Mouse (Mus musculus) lung, postnatal 0 days (tissue): ENCODE data around the gene Bnip3. TPM values are rescaled to one million over a fixed set of nuclear protein-coding genes. Genes with fewer than 3 reads are reported as not detected.

Source experiments
- ATAC-seq: fragments of 200-750 bp; cut with Nextera tagmentation; 2 replicates; pipeline ENCODE4 v1.8.0; 2017; ENCODE audit warnings: moderate library complexity
- DNase-seq: peaks from one replicate; pipeline ENCODE4 v3.0.0-alpha.2; 2016; ENCODE audit warnings: low spot score
- H3K27ac ChIP-seq: fragments of 300-500 bp; sonication (generic); 2 replicates; pipeline ENCODE4 v1.5.1; 2014; ENCODE audit warnings: antibody characterized with exemption, mild to moderate bottlenecking, low read length, mixed read lengths
- H3K27me3 ChIP-seq: fragments of 300-500 bp; sonication (generic); replicated peaks from 2 replicates; pipeline ENCODE4 v1.6.1; 2014; ENCODE audit warnings: low read length, mixed read lengths; ENCODE audit not compliant: insufficient read depth
- H3K36me3 ChIP-seq: fragments of 300-500 bp; sonication (generic); 2 replicates; pipeline ENCODE4 v1.6.1; 2014; ENCODE audit warnings: low read length, mixed read lengths; ENCODE audit not compliant: insufficient read depth
- H3K4me1 ChIP-seq: fragments of 300-500 bp; sonication (generic); 2 replicates; pipeline ENCODE4 v1.6.1; 2014; ENCODE audit warnings: antibody characterized with exemption, low read depth, low read length, mixed read lengths; ENCODE audit not compliant: insufficient read depth
- H3K4me2 ChIP-seq: fragments of 300-500 bp; sonication (generic); replicated peaks from 2 replicates; pipeline ENCODE4 v1.6.1; 2014; ENCODE audit warnings: low read depth, mild to moderate bottlenecking, low read length, moderate library complexity, mixed read lengths
- H3K4me3 ChIP-seq: fragments of 300-500 bp; sonication (generic); 2 replicates; pipeline ENCODE4 v1.5.1; 2014; ENCODE audit warnings: low read depth, low read length
- H3K9ac ChIP-seq: fragments of 300-500 bp; sonication (generic); replicated peaks from 2 replicates; pipeline ENCODE4 v1.6.1; 2014; ENCODE audit warnings: low read depth, mild to moderate bottlenecking
- H3K9me3 ChIP-seq: fragments of 300-500 bp; sonication (generic); 2 replicates; pipeline ENCODE4 v1.6.1; 2016; ENCODE audit warnings: low read length, mixed read lengths
- CTCF ChIP-seq: IDR thresholded peaks from 2 replicates; pipeline ENCODE4 v1.5.1; 2016; ENCODE audit warnings: antibody characterized with exemption, mild to moderate bottlenecking
- EP300 ChIP-seq: IDR thresholded peaks from 2 replicates; pipeline ENCODE4 v1.6.1; 2016; ENCODE audit warnings: antibody characterized with exemption, mild to moderate bottlenecking, control low read depth
- WGBS: fragments of 180-500 bp; shearing (Covaris S2); extraction: QIAGEN DNeasy Blood & Tissue Kit; methylation state at CpG from one replicate; pipeline ENCODE4 v1.1.7; 2014; 5-methylcytosine and 5-hydroxymethylcytosine counted together
- polyA plus RNA-seq: library from polyadenylated mRNA; unstranded; fragments of >200 nt; fragmentation: Nextera tagmentation; extraction: Ambion mirVana; gene quantifications from 2 replicates; pipeline ENCODE4 v1.2.1, GENCODE M21; 2015

Gene Bnip3
- polyA plus RNA-seq, 1 experiment from 2014 or later = 141 TPM

GRCm38 (mm10) chr7:138928456-138928855 is 19.1 kb upstream of the Bnip3 start:
- Histone ChIP-seq H3K9me3 (no peaks in the 10 kb centered on the region), H3K36me3 (no peaks in the 10 kb centered on the region), H3K4me1 (no peaks in the 10 kb centered on the region), H3K9ac (no peak overlapping the region), H3K27ac (no peak overlapping the region), H3K4me2 (no peak overlapping the region), H3K27me3 (no peaks in the 10 kb centered on the region), H3K4me3 (no peak overlapping the region)
- ATAC-seq (no peak), DNase-seq (no peak)
- TF ChIP-seq EP300 (no peak), CTCF (no peak)
- WGBS = 88% methylated on average over 4 of the region's 4 CpGs

GRCm38 (mm10) chr7:138923756-138924425 is 14.6 kb upstream of the Bnip3 start:
- Histone ChIP-seq H3K27ac (no peak overlapping the region), H3K4me1 (no peaks in the 10 kb centered on the region; the same call in 1 of the 2 replicates), H3K4me2 (no peak overlapping the region), H3K4me3 (no peak overlapping the region), H3K9ac (no peak overlapping the region), H3K9me3 (no peaks in the 10 kb centered on the region), H3K27me3 (no peaks in the 10 kb centered on the region), H3K36me3 (no peaks in the 10 kb centered on the region)
- TF ChIP-seq EP300 (no peak), CTCF (peak; percentile 63)
- WGBS = 2% methylated on average over 3 of the region's 3 CpGs
- DNase-seq (peak; percentile 81), ATAC-seq (no peak)

DNA sequence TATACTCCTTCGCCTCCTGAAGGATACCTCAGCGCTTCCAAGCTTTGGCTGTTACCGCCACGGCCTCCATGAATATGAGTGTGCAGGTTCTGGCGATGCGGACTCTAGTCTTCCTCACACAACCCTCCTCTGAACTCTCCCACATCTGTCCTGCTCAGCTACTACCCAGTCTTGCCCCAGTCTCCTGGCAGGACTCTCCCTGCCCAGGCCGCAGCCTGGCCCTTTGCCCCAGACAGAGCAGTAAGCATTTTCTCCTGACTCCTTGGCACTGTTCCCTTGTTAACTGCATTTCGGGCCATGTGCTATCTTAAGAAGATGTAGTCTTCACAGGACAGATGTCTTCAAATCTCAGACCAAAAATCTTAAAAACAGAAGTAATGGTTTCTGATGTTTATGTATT is 12.3 kb upstream of the Bnip3 start:
- no peak overlapping the region for H3K27ac ChIP-seq

DNA sequence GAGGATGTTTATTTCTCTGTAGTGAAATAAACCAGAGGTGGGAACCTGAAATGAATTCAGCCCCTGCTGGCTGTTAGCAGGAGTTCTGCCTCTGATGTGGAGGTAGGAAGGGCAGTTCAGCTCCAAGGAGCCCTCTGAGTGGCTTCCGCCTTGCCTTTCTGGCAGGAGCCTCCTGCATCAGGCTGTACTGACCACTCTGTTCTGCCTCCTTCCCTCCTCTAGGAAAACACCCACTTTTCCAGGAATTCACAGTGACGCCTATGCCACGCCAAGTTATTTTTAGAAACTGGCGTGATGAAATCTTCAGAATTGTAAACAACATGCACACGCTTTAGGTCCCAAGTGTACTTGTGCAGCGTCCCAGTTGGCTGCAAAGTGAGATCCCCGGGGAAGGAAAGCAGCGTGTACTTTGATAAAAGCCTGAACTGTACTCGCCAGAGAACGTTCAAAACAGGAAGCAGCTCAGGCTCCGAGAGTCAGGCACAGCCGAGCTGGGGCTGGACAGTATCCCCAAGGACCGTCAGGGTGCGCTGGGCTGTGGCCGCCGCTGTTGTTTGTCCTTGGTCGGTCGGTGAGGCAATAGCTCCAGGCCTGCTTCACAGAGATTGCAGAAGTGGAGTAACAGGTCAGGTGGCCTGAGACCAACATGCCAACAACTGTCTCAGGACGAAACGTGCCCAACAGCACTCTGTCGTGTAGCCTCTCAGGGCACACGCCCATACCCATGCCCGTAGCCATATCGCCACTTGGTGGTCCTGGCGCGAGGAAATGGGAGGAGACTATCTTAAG is 10.0 kb upstream of the Bnip3 start:
- ATAC-seq = peak; percentile 95
- TF ChIP-seq EP300 (peak; percentile 100), CTCF (peak; percentile 62)

More for the DNA sequence above, 12.3 kb upstream of the Bnip3 start:
- no peaks in the 10 kb centered on the region for H3K36me3 ChIP-seq
- no peaks in the 10 kb centered on the region for H3K9me3 ChIP-seq
- H3K4me3 ChIP-seq = no peak overlapping the region
- no peak overlapping the region for H3K4me2 ChIP-seq
- WGBS = 88% methylated on average over 8 of the region's 8 CpGs
- no peaks in the 10 kb centered on the region for H3K27me3 ChIP-seq
- ATAC-seq = no peak
- TF ChIP-seq EP300 = no peak
- no peak for TF ChIP-seq CTCF
- DNase-seq = no peak
- no peak overlapping the region for H3K9ac ChIP-seq
- peaks cover 4% of the 10 kb centered on the region for H3K4me1 ChIP-seq

DNA sequence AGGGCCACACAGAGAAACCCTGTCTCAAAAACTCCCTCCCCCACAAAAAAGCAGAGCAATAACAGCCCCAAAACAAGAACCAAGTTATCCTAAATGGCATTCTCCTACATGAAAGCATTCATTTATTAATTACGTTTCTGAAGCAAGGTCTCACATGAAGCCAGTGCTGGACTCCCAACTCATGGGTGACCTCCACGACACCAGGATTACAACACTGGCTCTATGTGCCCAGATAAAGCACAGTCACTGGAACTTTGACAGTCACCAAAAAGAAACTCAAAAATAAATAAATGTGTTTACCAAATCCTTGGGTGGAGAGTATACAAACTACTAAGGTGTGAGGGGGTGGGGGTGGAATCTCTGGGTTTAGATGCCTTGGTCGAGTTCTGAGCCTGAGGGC is 4.3 kb upstream of the Bnip3 start:
- Histone ChIP-seq H3K4me3 (no peak overlapping the region), H3K9me3 (no peaks in the 10 kb centered on the region), H3K4me2 (no peak overlapping the region), H3K27me3 (no peaks in the 10 kb centered on the region), H3K9ac (no peak overlapping the region), H3K4me1 (peaks cover 15% of the 10 kb centered on the region), H3K27ac (no peak overlapping the region), H3K36me3 (no peaks in the 10 kb centered on the region)
- no peak for TF ChIP-seq CTCF
- TF ChIP-seq EP300 = no peak
- DNase-seq (no peak), ATAC-seq (no peak)
- 68% methylated on average over 3 of the region's 3 CpGs for whole genome bisulfite sequencing

More for the DNA sequence above, 10.0 kb upstream of the Bnip3 start:
- Histone ChIP-seq H3K4me1 (peaks cover 4% of the 10 kb centered on the region), H3K9me3 (no peaks in the 10 kb centered on the region), H3K4me3 (peak overlapping the region; percentile 19), H3K36me3 (no peaks in the 10 kb centered on the region), H3K27me3 (no peaks in the 10 kb centered on the region), H3K9ac (no peak overlapping the region), H3K4me2 (peak overlapping the region; percentile 51), H3K27ac (peak overlapping the region; percentile 95)
- peak; percentile 99 for DNase-seq
- WGBS = under 1% methylated on average over 26 of the region's 26 CpGs

DNA sequence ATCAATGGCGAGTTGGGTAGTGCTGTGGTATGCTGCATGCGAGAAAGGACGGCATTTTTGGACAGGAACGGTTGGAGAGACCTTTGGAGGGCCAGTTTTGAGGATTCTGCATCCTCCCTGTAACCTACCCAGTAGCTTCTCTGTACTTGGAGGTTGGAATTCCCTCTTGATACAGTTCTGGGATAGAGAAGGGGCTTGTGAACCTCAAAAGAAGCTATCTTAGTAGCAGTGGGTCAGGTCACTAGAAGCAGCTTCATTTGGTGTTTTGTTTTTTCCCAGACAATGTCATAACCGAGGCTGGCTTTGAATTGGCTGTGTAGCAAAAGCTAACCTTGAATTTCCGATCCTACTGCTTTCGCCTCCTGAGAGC is 859 bp upstream of the Bnip3 start:
- H3K27ac ChIP-seq = peak overlapping the region; percentile 63
- peak overlapping the region; percentile 91 for H3K4me2 ChIP-seq
- TF ChIP-seq EP300 (0 out of 2 replicates have a peak, but pooled peaks have one; percentile 6), CTCF (no peak)
- ATAC-seq = no peak
- 0 out of 2 replicates have a peak overlapping the region, but pooled peaks have one; percentile 3 for H3K9ac ChIP-seq
- H3K4me1 ChIP-seq = peaks cover 26% of the 10 kb centered on the region
- no peaks in the 10 kb centered on the region for H3K27me3 ChIP-seq
- 18% methylated on average over 7 of the region's 7 CpGs for WGBS
- H3K9me3 ChIP-seq = no peaks in the 10 kb centered on the region
- H3K4me3 ChIP-seq = peak overlapping the region; percentile 86
- no peak for DNase-seq
- H3K36me3 ChIP-seq = no peaks in the 10 kb centered on the region
